Mouse (Mus musculus): ENCODE data around the gene Sppl2a. TPM values are rescaled to one million over a fixed set of nuclear protein-coding genes. Genes with fewer than 3 reads are reported as not detected.

Gene Sppl2a
- polyA plus RNA-seq, 1 experiment from 2014 or later, result 30.6 TPM

DNA sequence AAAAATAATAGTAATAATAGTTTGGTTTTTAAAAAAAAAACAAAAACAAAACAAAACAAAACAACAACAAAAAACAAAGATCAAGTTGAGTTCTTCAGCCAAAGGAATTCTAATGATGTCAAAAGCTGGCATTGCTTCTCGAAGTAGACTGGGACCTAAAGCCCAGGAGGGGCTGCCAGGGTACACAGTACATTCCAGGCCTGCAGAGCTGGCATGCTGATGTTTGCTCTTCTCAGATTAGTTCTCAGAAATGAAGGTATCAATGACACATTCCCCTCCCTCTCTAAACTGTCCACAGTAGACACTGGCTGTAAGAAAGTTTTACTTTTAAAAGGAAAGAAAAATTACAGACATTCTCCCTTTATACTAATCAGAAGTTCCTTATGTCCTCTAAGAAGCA is 16.8 kb downstream of the Sppl2a start:
- DNase-seq (ENCODE audit: low spot score, missing footprints) (no peak), ATAC-seq (ENCODE audit: low FRiP score) (no peak)
- H3K36me3 ChIP-seq (ENCODE audit: control insufficient read depth, insufficient read depth, low read length), result peaks cover 3% of the 10 kb centered on the region; the same call in 1 of the 2 replicates
- no peak overlapping the region for H3K9ac ChIP-seq (ENCODE audit: low read length)
- no peak overlapping the region for H3K4me2 ChIP-seq
- WGBS, result 81% methylated on average over 1 of the region's 1 CpGs
- no peaks in the 10 kb centered on the region for H3K9me3 ChIP-seq (ENCODE audit: control insufficient read depth, low read length)
- H3K4me3 ChIP-seq (ENCODE audit: low read depth, low read length), result no peak overlapping the region
- no peak overlapping the region for H3K27ac ChIP-seq (ENCODE audit: low read depth, low read length)
- no peaks in the 10 kb centered on the region for H3K4me1 ChIP-seq (ENCODE audit: control insufficient read depth, insufficient read depth, low read length)
- H3K27me3 ChIP-seq (ENCODE audit: control insufficient read depth, insufficient read depth, low read length), result no peaks in the 10 kb centered on the region

- Histone ChIP-seq H3K36me3 (ENCODE audit: control insufficient read depth, insufficient read depth, low read length) (no peaks in the 10 kb centered on the region; the same call in 1 of the 2 replicates), H3K27me3 (ENCODE audit: control insufficient read depth, insufficient read depth, low read length) (no peaks in the 10 kb centered on the region), H3K4me1 (ENCODE audit: control insufficient read depth, insufficient read depth, low read length) (no peaks in the 10 kb centered on the region), H3K4me3 (ENCODE audit: low read depth, low read length) (no peak overlapping the region), H3K9me3 (ENCODE audit: control insufficient read depth, low read length) (no peaks in the 10 kb centered on the region), H3K4me2 (no peak overlapping the region), H3K27ac (ENCODE audit: low read depth, low read length) (no peak overlapping the region), H3K9ac (ENCODE audit: low read length) (no peak overlapping the region)
- DNase-seq (ENCODE audit: low spot score, missing footprints) (no peak), ATAC-seq (ENCODE audit: low FRiP score) (no peak)
- WGBS, result 59% methylated on average over 4 of the region's 4 CpGs
Observed at GRCm38 (mm10) chr2:126914096-126914495, 18.9 kb downstream of the Sppl2a start.

GRCm38 (mm10) chr2:126904162-126904561 is 28.9 kb downstream of the Sppl2a start:
- ATAC-seq (ENCODE audit: low FRiP score) (no peak), DNase-seq (ENCODE audit: low spot score, missing footprints) (no peak)
- Histone ChIP-seq H3K4me3 (ENCODE audit: low read depth, low read length) (no peak overlapping the region), H3K4me1 (ENCODE audit: control insufficient read depth, insufficient read depth, low read length) (no peaks in the 10 kb centered on the region), H3K9me3 (ENCODE audit: control insufficient read depth, low read length) (no peaks in the 10 kb centered on the region), H3K4me2 (no peak overlapping the region), H3K36me3 (ENCODE audit: control insufficient read depth, insufficient read depth, low read length) (no peaks in the 10 kb centered on the region), H3K27me3 (ENCODE audit: control insufficient read depth, insufficient read depth, low read length) (no peaks in the 10 kb centered on the region), H3K9ac (ENCODE audit: low read length) (no peak overlapping the region), H3K27ac (ENCODE audit: low read depth, low read length) (no peak overlapping the region)
- WGBS, result 81% methylated on average over 3 of the region's 3 CpGs

- H3K27me3 ChIP-seq (ENCODE audit: control insufficient read depth, insufficient read depth, low read length), result no peaks in the 10 kb centered on the region
- H3K27ac ChIP-seq (ENCODE audit: low read depth, low read length), result no peak overlapping the region
- H3K4me1 ChIP-seq (ENCODE audit: control insufficient read depth, insufficient read depth, low read length), result no peaks in the 10 kb centered on the region
- no peaks in the 10 kb centered on the region for H3K9me3 ChIP-seq (ENCODE audit: control insufficient read depth, low read length)
- no peak for DNase-seq (ENCODE audit: low spot score, missing footprints)
- no peak overlapping the region for H3K4me3 ChIP-seq (ENCODE audit: low read depth, low read length)
- no peaks in the 10 kb centered on the region for H3K36me3 ChIP-seq (ENCODE audit: control insufficient read depth, insufficient read depth, low read length)
- H3K9ac ChIP-seq (ENCODE audit: low read length), result no peak overlapping the region
- no peak overlapping the region for H3K4me2 ChIP-seq
- ATAC-seq (ENCODE audit: low FRiP score), result no peak
- WGBS, result 91% methylated on average over 9 of the region's 9 CpGs
Observed at GRCm38 (mm10) chr2:126897511-126897910, 35.5 kb downstream of the Sppl2a start.

DNA sequence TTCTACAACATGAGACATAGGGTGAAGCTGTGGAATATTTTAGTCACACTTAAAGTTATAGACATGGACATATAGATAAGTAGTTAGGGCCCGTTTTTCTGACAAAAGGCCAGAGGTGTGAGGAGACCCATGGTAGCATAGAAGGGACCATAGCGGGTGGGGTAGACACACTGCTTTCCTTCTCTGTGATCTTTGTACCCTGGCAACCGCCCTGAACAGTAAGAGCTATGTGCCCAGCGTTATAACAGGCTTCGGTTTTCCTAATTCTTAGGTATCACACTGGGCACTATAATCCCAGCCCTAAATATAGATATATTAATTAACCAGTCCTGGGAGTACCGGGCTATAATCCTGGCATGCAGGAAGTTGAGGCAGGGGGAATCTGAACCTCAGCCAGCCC is 36.1 kb downstream of the Sppl2a start:
- no peak overlapping the region for H3K4me2 ChIP-seq
- ATAC-seq (ENCODE audit: low FRiP score) (no peak), DNase-seq (ENCODE audit: low spot score, missing footprints) (no peak)
- H3K36me3 ChIP-seq (ENCODE audit: control insufficient read depth, insufficient read depth, low read length), result no peaks in the 10 kb centered on the region
- no peaks in the 10 kb centered on the region for H3K9me3 ChIP-seq (ENCODE audit: control insufficient read depth, low read length)
- H3K9ac ChIP-seq (ENCODE audit: low read length), result no peak overlapping the region
- H3K27ac ChIP-seq (ENCODE audit: low read depth, low read length), result no peak overlapping the region
- 84% methylated on average over 6 of the region's 6 CpGs for WGBS
- H3K27me3 ChIP-seq (ENCODE audit: control insufficient read depth, insufficient read depth, low read length), result no peaks in the 10 kb centered on the region
- no peak overlapping the region for H3K4me3 ChIP-seq (ENCODE audit: low read depth, low read length)
- H3K4me1 ChIP-seq (ENCODE audit: control insufficient read depth, insufficient read depth, low read length), result no peaks in the 10 kb centered on the region

DNA sequence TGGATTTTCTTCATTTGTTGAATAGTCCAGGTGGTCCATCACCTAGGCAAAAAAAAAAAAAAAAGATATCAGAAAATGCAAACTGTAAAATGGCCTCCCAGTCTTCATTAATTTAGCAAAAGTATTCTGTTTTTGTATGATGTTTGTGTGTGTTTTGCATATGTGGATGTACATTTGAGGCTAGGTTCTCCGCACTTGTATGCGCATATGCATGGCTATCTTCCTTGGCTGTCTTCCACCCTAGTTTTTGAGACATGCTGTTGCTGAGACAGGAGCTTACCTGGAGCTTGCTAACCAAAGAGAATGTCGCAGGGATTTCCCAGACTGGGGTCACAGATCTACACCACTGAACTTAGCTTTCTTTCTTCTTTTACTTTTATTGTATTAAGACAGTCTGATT is 38.8 kb downstream of the Sppl2a start:
- H3K9ac ChIP-seq (ENCODE audit: low read length), result no peak overlapping the region
- no peak for ATAC-seq (ENCODE audit: low FRiP score)
- H3K27ac ChIP-seq (ENCODE audit: low read depth, low read length), result no peak overlapping the region
- no peak overlapping the region for H3K4me3 ChIP-seq (ENCODE audit: low read depth, low read length)
- H3K36me3 ChIP-seq (ENCODE audit: control insufficient read depth, insufficient read depth, low read length), result no peaks in the 10 kb centered on the region
- H3K4me1 ChIP-seq (ENCODE audit: control insufficient read depth, insufficient read depth, low read length), result no peaks in the 10 kb centered on the region
- WGBS, result 94% methylated on average over 3 of the region's 3 CpGs
- DNase-seq (ENCODE audit: low spot score, missing footprints), result no peak
- H3K4me2 ChIP-seq, result no peak overlapping the region
- no peaks in the 10 kb centered on the region for H3K27me3 ChIP-seq (ENCODE audit: control insufficient read depth, insufficient read depth, low read length)
- H3K9me3 ChIP-seq (ENCODE audit: control insufficient read depth, low read length), result no peaks in the 10 kb centered on the region

GRCm38 (mm10) chr2:126892316-126892715 is 40.7 kb downstream of the Sppl2a start:
- no peak overlapping the region for H3K9ac ChIP-seq (ENCODE audit: low read length)
- WGBS, result 95% methylated on average over 7 of the region's 7 CpGs
- no peak overlapping the region for H3K27ac ChIP-seq (ENCODE audit: low read depth, low read length)
- no peak overlapping the region for H3K4me3 ChIP-seq (ENCODE audit: low read depth, low read length)
- DNase-seq (ENCODE audit: low spot score, missing footprints) (no peak), ATAC-seq (ENCODE audit: low FRiP score) (no peak)
- no peaks in the 10 kb centered on the region for H3K4me1 ChIP-seq (ENCODE audit: control insufficient read depth, insufficient read depth, low read length)
- H3K9me3 ChIP-seq (ENCODE audit: control insufficient read depth, low read length), result no peaks in the 10 kb centered on the region
- no peaks in the 10 kb centered on the region for H3K36me3 ChIP-seq (ENCODE audit: control insufficient read depth, insufficient read depth, low read length)
- H3K4me2 ChIP-seq, result no peak overlapping the region
- H3K27me3 ChIP-seq (ENCODE audit: control insufficient read depth, insufficient read depth, low read length), result no peaks in the 10 kb centered on the region

DNA sequence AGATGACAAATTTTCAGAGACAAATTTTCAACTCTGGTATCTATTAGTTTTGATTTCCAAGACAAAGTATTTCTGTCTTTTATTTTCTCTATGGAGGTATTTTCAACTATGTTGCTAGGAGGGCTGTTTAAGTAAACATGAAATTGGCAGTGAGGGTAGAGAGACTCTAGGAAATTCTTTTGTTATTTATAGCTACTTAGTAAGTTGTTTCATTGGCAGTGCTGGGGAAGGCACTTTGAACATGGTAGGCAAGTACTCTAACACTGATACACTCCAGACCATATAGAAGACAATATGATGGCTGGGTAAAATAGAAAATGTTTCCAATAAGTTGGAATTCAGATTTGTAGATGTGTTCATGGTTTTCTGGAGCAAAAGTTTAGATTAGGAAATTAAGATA is 41.3 kb downstream of the Sppl2a start:
- Histone ChIP-seq H3K9ac (ENCODE audit: low read length) (no peak overlapping the region), H3K4me1 (ENCODE audit: control insufficient read depth, insufficient read depth, low read length) (no peaks in the 10 kb centered on the region), H3K4me3 (ENCODE audit: low read depth, low read length) (no peak overlapping the region), H3K36me3 (ENCODE audit: control insufficient read depth, insufficient read depth, low read length) (no peaks in the 10 kb centered on the region), H3K4me2 (no peak overlapping the region), H3K9me3 (ENCODE audit: control insufficient read depth, low read length) (no peaks in the 10 kb centered on the region), H3K27ac (ENCODE audit: low read depth, low read length) (no peak overlapping the region), H3K27me3 (ENCODE audit: control insufficient read depth, insufficient read depth, low read length) (no peaks in the 10 kb centered on the region)
- DNase-seq (ENCODE audit: low spot score, missing footprints) (no peak), ATAC-seq (ENCODE audit: low FRiP score) (no peak)

DNA sequence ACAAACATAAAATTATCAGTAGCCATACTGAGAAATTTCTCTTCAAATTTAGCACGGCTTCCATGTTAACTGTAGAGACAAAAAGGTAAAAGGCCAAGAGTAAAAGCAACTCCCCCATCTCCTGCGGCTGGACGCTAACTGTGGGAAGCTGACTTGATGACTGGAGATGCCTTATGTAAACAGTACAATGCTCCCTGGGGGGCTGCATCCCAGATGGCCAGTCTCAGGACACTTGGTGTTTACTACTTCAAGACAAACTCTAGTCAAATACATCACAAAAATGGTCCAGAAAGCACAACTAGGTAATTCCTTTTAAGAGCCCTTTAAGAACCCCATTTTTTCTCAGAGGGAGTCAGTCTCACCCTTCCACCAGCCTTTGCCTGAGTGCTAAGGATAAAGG is 45.9 kb downstream of the Sppl2a start:
- no peaks in the 10 kb centered on the region for H3K4me1 ChIP-seq (ENCODE audit: control insufficient read depth, insufficient read depth, low read length)
- no peak overlapping the region for H3K9ac ChIP-seq (ENCODE audit: low read length)
- H3K27me3 ChIP-seq (ENCODE audit: control insufficient read depth, insufficient read depth, low read length), result no peaks in the 10 kb centered on the region
- 71% methylated on average over 3 of the region's 3 CpGs for WGBS
- no peaks in the 10 kb centered on the region for H3K9me3 ChIP-seq (ENCODE audit: control insufficient read depth, low read length)
- ATAC-seq (ENCODE audit: low FRiP score), result no peak
- H3K4me3 ChIP-seq (ENCODE audit: low read depth, low read length), result no peak overlapping the region
- DNase-seq (ENCODE audit: low spot score, missing footprints), result no peak
- no peaks in the 10 kb centered on the region for H3K36me3 ChIP-seq (ENCODE audit: control insufficient read depth, insufficient read depth, low read length)
- H3K4me2 ChIP-seq, result no peak overlapping the region
- H3K27ac ChIP-seq (ENCODE audit: low read depth, low read length), result no peak overlapping the region

DNA sequence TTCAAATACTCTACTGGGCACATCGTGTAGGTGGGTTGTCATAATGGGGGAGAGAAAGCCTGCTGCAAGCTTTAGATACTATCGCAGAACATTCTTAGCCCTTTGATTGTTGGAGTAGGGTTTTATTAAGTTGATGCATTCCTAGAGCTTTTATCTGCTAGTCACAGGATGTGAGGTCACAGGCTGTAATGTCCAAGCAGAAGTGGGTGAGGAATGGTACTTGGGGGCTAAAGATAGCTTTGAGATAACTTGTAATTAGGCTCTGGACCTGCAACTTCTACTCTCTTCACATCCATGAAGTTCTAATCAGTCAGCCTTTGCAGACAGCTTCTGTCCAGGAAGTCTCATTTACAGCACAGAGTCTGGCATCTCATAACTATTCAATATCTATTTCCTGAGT is 47.2 kb downstream of the Sppl2a start:
- Histone ChIP-seq H3K4me3 (ENCODE audit: low read depth, low read length) (no peak overlapping the region), H3K9ac (ENCODE audit: low read length) (no peak overlapping the region), H3K4me1 (ENCODE audit: control insufficient read depth, insufficient read depth, low read length) (no peaks in the 10 kb centered on the region), H3K27ac (ENCODE audit: low read depth, low read length) (no peak overlapping the region), H3K4me2 (no peak overlapping the region), H3K9me3 (ENCODE audit: control insufficient read depth, low read length) (no peaks in the 10 kb centered on the region), H3K36me3 (ENCODE audit: control insufficient read depth, insufficient read depth, low read length) (no peaks in the 10 kb centered on the region), H3K27me3 (ENCODE audit: control insufficient read depth, insufficient read depth, low read length) (no peaks in the 10 kb centered on the region)
- ATAC-seq (ENCODE audit: low FRiP score), result no peak
- 77% methylated on average over 2 of the region's 2 CpGs for WGBS
- DNase-seq (ENCODE audit: low spot score, missing footprints), result no peak

Measured in midbrain, embryonic 11.5 days (tissue).